Mouse (Mus musculus): ENCODE results near the gene Cracr2a. TPM values are rescaled to one million over a fixed set of nuclear protein-coding genes. Genes with fewer than 3 reads are reported as not detected.

Cracr2a gene
- polyA plus RNA-seq, 1 experiment from 2014 or later: 1.8 TPM

DNA sequence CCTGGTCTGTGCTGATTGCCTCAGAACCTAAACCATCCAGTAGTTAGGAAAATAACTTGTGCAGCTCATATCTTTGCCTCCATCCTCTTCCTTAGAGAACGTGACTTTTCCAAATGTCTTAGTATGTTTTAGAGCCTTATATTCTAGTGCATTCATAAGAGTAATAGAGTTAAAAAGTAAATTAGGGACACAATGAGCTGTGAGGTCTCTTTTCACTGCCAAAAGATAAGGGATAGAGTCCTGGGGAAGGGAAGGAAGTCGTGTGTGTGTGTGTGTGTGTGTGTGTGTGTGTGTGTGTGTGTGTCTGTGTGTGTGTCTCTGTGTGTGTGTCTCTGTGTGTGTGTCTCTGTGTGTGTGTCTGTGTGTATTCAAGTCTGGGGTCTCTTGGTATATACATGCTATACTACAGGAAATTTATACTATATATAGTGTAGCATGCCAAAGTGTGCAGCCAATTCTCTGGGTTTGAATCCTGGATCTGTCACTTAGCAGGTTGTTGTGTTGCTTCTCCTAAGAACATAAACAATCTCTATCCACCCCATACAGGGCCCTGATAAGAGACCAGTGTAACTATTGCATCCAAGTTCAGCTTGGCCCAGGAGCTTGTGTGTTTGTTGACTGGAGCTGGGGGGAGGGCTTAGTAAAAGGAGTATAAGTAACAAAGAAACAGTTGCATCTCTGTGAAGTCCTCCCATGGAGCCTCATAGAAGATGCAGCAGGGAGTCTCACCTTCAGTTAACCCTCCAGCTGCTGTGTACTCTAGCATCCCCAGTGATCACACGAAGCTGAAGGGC lies 29.5 kb upstream of the Cracr2a start:
- Histone ChIP-seq H3K4me2 (no peak overlapping the region), H3K9ac (ENCODE audit: low read depth, low read length) (no peak overlapping the region), H3K36me3 (ENCODE audit: control insufficient read depth, insufficient read depth, low read length) (no peaks in the 10 kb centered on the region), H3K4me3 (ENCODE audit: low read depth, low read length) (no peak overlapping the region), H3K4me1 (replicated peaks; ENCODE audit: control insufficient read depth, insufficient read depth, low read length) (no peaks in the 10 kb centered on the region; the same call in 1 of the 2 replicates), H3K9me3 (ENCODE audit: control insufficient read depth, low read length) (no peaks in the 10 kb centered on the region), H3K27ac (ENCODE audit: low read depth, low read length) (no peak overlapping the region), H3K27me3 (replicated peaks; ENCODE audit: control insufficient read depth, insufficient read depth, low read length) (no peaks in the 10 kb centered on the region)
- WGBS: 28% methylated on average over 3 of the region's 3 CpGs
- DNase-seq (ENCODE audit: low spot score) (no peak), ATAC-seq (replicated peaks; ENCODE audit: low FRiP score) (no peak)

DNA sequence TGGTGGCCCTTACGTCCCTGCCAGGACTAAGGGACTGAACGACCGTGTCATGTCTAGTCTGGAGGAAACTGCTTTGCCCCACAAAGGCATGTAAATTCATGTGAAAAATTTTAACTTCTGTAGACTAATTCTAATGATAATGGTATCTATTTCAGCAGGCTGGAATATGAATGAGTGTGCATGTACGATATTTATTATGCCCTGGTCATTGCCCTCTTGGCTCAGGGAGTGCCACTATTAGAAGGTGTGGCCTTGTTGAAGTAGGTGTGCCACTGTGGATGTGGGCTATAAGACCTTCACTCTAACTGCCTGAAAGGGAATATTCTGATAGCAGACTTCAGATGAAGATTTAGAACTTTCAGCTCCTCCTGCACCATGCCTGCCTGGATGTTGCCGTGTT lies 28.8 kb upstream of the Cracr2a start:
- WGBS: 87% methylated on average over 5 of the region's 5 CpGs
- ATAC-seq (replicated peaks; ENCODE audit: low FRiP score): no peak

DNA sequence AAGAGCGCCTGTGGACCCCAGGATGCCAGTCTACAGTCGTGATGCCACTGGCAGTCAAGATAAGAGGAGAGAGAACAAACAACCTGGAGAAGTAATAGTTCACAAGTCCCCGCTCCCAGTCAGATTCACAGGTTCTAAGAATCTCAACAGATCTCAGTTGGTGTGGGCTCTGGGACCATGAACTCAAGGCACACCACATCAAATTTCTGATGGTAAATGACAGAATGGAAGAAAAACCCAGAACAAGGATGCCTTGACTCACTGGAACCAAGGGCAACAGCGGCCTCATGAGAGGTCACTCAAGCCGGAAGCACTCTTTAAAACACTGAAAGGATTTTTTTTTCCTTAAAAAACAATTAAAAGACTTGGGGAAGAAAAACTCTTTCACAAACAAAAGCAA lies 27.4 kb upstream of the Cracr2a start:
- WGBS: 72% methylated on average over 5 of the region's 5 CpGs
- ATAC-seq (replicated peaks; ENCODE audit: low FRiP score) (no peak), DNase-seq (ENCODE audit: low spot score) (no peak)
- no peaks in the 10 kb centered on the region for H3K9me3 ChIP-seq (ENCODE audit: control insufficient read depth, low read length)
- H3K4me2 ChIP-seq: no peak overlapping the region
- no peak overlapping the region for H3K9ac ChIP-seq (ENCODE audit: low read depth, low read length)
- no peak overlapping the region for H3K27ac ChIP-seq (ENCODE audit: low read depth, low read length)
- no peaks in the 10 kb centered on the region for H3K27me3 ChIP-seq (replicated peaks; ENCODE audit: control insufficient read depth, insufficient read depth, low read length)
- H3K4me3 ChIP-seq (ENCODE audit: low read depth, low read length): no peak overlapping the region
- H3K4me1 ChIP-seq (replicated peaks; ENCODE audit: control insufficient read depth, insufficient read depth, low read length): no peaks in the 10 kb centered on the region; the same call in 1 of the 2 replicates
- no peaks in the 10 kb centered on the region for H3K36me3 ChIP-seq (ENCODE audit: control insufficient read depth, insufficient read depth, low read length)

More for the DNA sequence above, 28.8 kb upstream of the Cracr2a start:
- no peaks in the 10 kb centered on the region for H3K36me3 ChIP-seq (ENCODE audit: control insufficient read depth, insufficient read depth, low read length)
- no peaks in the 10 kb centered on the region for H3K9me3 ChIP-seq (ENCODE audit: control insufficient read depth, low read length)
- H3K9ac ChIP-seq (ENCODE audit: low read depth, low read length): no peak overlapping the region
- no peak overlapping the region for H3K4me2 ChIP-seq
- no peaks in the 10 kb centered on the region for H3K27me3 ChIP-seq (replicated peaks; ENCODE audit: control insufficient read depth, insufficient read depth, low read length)
- H3K27ac ChIP-seq (ENCODE audit: low read depth, low read length): no peak overlapping the region
- no peak for DNase-seq (ENCODE audit: low spot score)
- no peaks in the 10 kb centered on the region; the same call in 1 of the 2 replicates for H3K4me1 ChIP-seq (replicated peaks; ENCODE audit: control insufficient read depth, insufficient read depth, low read length)
- no peak overlapping the region for H3K4me3 ChIP-seq (ENCODE audit: low read depth, low read length)

DNA sequence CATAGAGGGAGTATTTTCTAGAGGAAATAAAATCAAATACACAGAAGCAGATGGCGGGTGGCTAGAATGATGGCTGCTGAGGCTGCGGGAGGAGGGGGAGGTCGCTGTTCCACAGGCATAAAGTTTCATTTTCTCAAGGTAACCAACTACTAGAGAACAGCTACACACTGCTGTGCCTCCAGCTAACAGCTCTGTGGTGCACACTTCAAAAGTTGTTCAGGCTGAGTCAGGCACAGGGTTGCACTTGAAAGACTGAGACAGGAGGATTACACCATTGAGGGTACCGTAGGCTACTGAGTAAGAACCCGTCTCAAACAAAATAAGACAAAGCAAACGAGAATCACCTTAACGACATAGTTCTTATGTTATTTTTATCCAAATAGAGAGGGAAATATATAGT lies 24.1 kb upstream of the Cracr2a start:
- Histone ChIP-seq H3K27me3 (replicated peaks; ENCODE audit: control insufficient read depth, insufficient read depth, low read length) (0 out of 2 replicates have a peak, but pooled peaks cover 3% of the 10 kb centered on the region), H3K4me1 (replicated peaks; ENCODE audit: control insufficient read depth, insufficient read depth, low read length) (no peaks in the 10 kb centered on the region), H3K9me3 (ENCODE audit: control insufficient read depth, low read length) (no peaks in the 10 kb centered on the region), H3K4me2 (no peak overlapping the region), H3K36me3 (ENCODE audit: control insufficient read depth, insufficient read depth, low read length) (no peaks in the 10 kb centered on the region), H3K4me3 (ENCODE audit: low read depth, low read length) (no peak overlapping the region), H3K9ac (ENCODE audit: low read depth, low read length) (no peak overlapping the region), H3K27ac (ENCODE audit: low read depth, low read length) (no peak overlapping the region)
- 78% methylated on average over 7 of the region's 7 CpGs for WGBS
- DNase-seq (ENCODE audit: low spot score) (no peak), ATAC-seq (replicated peaks; ENCODE audit: low FRiP score) (no peak)

DNA sequence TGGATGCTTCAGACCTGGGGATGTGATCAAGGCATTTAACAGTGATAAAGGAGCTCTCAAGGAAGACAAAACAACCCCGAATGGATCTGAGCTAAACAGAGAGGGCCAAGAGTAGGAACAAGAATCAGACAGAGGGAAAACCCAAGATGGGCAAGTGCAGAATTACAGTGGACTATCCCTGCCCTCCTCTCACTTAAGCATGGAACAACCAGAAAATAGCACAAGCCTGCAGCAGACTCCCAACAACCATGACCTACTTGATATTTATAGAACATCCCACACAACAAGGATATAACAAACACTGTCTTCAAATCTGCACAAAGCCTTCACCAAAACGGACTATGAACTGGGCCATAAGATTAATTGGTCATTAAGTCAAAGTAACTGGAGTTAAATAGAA lies 23.0 kb upstream of the Cracr2a start:
- DNase-seq (ENCODE audit: low spot score) (no peak), ATAC-seq (replicated peaks; ENCODE audit: low FRiP score) (no peak)
- Histone ChIP-seq H3K27me3 (replicated peaks; ENCODE audit: control insufficient read depth, insufficient read depth, low read length) (0 out of 2 replicates have a peak, but pooled peaks cover 6% of the 10 kb centered on the region), H3K9me3 (ENCODE audit: control insufficient read depth, low read length) (no peaks in the 10 kb centered on the region), H3K9ac (ENCODE audit: low read depth, low read length) (no peak overlapping the region), H3K27ac (ENCODE audit: low read depth, low read length) (no peak overlapping the region), H3K4me1 (replicated peaks; ENCODE audit: control insufficient read depth, insufficient read depth, low read length) (no peaks in the 10 kb centered on the region), H3K4me2 (no peak overlapping the region), H3K4me3 (ENCODE audit: low read depth, low read length) (no peak overlapping the region), H3K36me3 (ENCODE audit: control insufficient read depth, insufficient read depth, low read length) (no peaks in the 10 kb centered on the region)
- whole genome bisulfite sequencing: 63% methylated on average over 2 of the region's 2 CpGs

DNA sequence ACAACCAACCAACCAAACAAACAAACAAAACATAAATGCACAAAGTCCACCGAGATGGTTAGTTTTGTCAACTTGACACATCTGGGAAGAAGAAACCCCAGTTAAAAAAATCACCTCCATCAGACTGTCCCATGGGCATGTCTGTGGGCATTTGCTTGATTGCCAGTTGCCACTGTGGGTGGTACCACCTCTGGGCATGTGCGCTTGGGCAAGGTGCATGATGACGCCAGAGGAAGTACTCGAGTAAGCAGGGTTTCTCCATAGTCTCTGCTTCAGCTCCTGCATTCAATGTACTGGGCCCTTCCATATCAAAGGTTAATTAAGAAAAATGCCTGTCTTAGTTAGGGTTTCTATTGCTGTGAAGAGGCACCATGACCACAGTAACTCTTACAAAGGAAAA lies 21.9 kb upstream of the Cracr2a start:
- no peak for DNase-seq (ENCODE audit: low spot score)
- 82% methylated on average over 4 of the region's 4 CpGs for WGBS
- H3K27ac ChIP-seq (ENCODE audit: low read depth, low read length): no peak overlapping the region
- no peaks in the 10 kb centered on the region for H3K36me3 ChIP-seq (ENCODE audit: control insufficient read depth, insufficient read depth, low read length)
- 0 out of 2 replicates have a peak, but pooled peaks cover 6% of the 10 kb centered on the region for H3K27me3 ChIP-seq (replicated peaks; ENCODE audit: control insufficient read depth, insufficient read depth, low read length)
- H3K9ac ChIP-seq (ENCODE audit: low read depth, low read length): no peak overlapping the region
- no peak overlapping the region for H3K4me3 ChIP-seq (ENCODE audit: low read depth, low read length)
- H3K4me2 ChIP-seq: no peak overlapping the region
- H3K4me1 ChIP-seq (replicated peaks; ENCODE audit: control insufficient read depth, insufficient read depth, low read length): no peaks in the 10 kb centered on the region
- H3K9me3 ChIP-seq (ENCODE audit: control insufficient read depth, low read length): no peaks in the 10 kb centered on the region
- no peak for ATAC-seq (replicated peaks; ENCODE audit: low FRiP score)

DNA sequence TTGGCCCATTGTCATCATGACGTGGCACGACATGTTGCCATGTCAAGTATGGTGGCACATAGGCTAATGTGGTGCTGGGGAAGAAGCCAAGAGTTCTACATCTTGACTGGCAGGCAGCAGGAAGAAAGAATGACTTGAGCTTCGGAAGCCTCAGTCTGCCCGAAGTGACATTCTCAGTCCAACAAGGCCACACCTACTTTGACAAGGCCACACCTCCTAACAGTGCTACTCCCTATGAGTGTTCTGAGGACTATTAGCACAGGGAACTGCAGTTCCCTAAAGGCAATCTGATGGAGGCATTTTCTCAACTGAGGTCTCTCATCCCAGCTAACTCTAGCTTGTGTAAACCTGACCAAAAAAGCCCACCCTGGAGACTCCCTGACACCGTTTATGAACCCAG lies 21.5 kb upstream of the Cracr2a start:
- H3K9me3 ChIP-seq (ENCODE audit: control insufficient read depth, low read length): no peaks in the 10 kb centered on the region
- WGBS: 54% methylated on average over 5 of the region's 5 CpGs
- H3K4me1 ChIP-seq (replicated peaks; ENCODE audit: control insufficient read depth, insufficient read depth, low read length): no peaks in the 10 kb centered on the region
- ATAC-seq (replicated peaks; ENCODE audit: low FRiP score) (no peak), DNase-seq (ENCODE audit: low spot score) (no peak)
- H3K4me3 ChIP-seq (ENCODE audit: low read depth, low read length): no peak overlapping the region
- 0 out of 2 replicates have a peak, but pooled peaks cover 6% of the 10 kb centered on the region for H3K27me3 ChIP-seq (replicated peaks; ENCODE audit: control insufficient read depth, insufficient read depth, low read length)
- no peaks in the 10 kb centered on the region for H3K36me3 ChIP-seq (ENCODE audit: control insufficient read depth, insufficient read depth, low read length)
- no peak overlapping the region for H3K27ac ChIP-seq (ENCODE audit: low read depth, low read length)
- no peak overlapping the region for H3K4me2 ChIP-seq
- no peak overlapping the region for H3K9ac ChIP-seq (ENCODE audit: low read depth, low read length)

DNA sequence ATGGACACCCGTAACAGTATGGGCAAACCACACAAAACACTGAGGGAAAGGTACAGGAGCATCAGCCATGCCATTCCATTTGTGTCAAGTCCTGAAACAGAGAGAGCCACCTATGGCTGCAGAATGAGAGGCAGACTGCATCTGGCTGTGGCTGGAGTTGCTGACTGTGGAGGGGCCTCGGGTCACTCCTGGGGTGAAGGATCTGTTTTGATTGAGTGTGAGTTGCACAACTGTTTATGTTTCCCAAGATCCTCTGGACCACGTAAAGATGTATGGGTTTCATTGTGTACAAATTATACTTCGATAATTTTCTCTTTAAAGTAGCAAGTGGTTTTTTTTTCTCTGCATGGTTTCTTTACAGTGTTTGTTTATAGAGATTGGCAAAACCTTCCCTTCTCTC lies 20.6 kb upstream of the Cracr2a start:
- H3K4me3 ChIP-seq (ENCODE audit: low read depth, low read length): no peak overlapping the region
- no peaks in the 10 kb centered on the region for H3K9me3 ChIP-seq (ENCODE audit: control insufficient read depth, low read length)
- no peaks in the 10 kb centered on the region for H3K4me1 ChIP-seq (replicated peaks; ENCODE audit: control insufficient read depth, insufficient read depth, low read length)
- H3K27ac ChIP-seq (ENCODE audit: low read depth, low read length): no peak overlapping the region
- no peak overlapping the region for H3K4me2 ChIP-seq
- no peaks in the 10 kb centered on the region for H3K36me3 ChIP-seq (ENCODE audit: control insufficient read depth, insufficient read depth, low read length)
- H3K9ac ChIP-seq (ENCODE audit: low read depth, low read length): no peak overlapping the region
- WGBS: 63% methylated on average over 4 of the region's 4 CpGs
- H3K27me3 ChIP-seq (replicated peaks; ENCODE audit: control insufficient read depth, insufficient read depth, low read length): 0 out of 2 replicates have a peak, but pooled peaks cover 6% of the 10 kb centered on the region
- DNase-seq (ENCODE audit: low spot score) (no peak), ATAC-seq (replicated peaks; ENCODE audit: low FRiP score) (no peak)

Measured in liver, embryonic 11.5 days (tissue).